Mouse (Mus musculus) thymus, postnatal 36 days (tissue): ENCODE measurements around the gene Nxph1.

Experiments
- DNase-seq, 2 experiments: peaks; one replicate each; pipeline ENCODE4 v3.0.0; 2022; ENCODE audit warnings: mixed read lengths in 2 of 2

Nxph1 gene

DNA sequence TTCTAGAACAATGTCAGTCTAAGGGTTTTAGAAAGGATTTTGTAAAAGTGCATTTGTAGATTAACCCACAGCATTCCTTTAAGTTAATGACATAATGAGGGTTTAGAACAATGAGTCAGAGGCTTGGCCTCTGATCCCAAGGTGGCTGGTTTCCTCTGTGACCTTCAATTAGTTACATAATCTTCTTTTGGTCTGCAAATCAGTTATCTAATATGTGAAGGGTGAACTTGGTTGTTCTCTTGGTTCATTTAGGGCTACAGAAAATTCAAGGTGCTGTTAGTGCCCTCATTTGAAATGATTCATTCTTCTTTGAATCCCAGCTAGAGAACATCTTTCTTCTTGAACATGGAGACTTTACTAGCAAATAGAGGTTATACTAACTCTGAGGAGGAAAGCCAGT is 199.7 kb downstream of the Nxph1 start:
- no peak for DNase-seq

DNA sequence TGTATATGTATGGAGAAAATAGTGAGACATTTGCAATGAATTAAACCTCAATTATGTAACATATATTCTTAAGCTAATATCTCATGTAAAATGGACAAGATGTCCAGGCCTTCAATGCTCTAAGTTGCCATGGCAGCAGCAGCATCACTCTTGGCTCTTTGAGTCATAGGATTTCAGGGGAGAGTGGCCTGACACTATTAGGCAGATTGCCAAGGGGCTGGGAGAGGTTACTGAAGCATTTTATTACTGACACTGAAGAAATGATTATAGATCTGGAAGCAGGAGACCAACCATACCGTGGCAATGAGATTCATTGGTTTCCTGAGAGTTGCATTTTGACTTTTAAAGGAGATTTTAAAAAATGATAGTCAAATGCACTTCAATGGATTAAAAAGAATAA is 201.6 kb downstream of the Nxph1 start:
- DNase-seq = no peak

DNA sequence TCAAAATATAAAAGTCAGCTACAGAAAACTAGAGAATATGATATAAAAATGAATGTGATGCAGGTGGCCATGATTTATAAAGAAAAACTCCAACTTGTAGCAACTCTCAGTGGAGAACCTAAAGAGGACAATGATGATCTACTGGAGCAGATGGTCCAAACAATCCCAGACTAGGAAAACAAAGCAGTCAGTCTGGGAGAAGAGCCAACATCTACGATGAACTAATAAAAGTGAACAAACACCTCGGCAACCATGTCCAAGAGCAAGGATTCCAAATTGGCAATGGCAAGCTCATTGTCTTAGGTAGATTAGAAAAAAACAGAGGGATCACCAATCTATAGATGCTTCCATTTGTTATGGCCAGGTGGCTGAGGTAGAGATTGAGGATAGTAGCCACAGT is 211.0 kb downstream of the Nxph1 start:
- DNase-seq = no peak

DNA sequence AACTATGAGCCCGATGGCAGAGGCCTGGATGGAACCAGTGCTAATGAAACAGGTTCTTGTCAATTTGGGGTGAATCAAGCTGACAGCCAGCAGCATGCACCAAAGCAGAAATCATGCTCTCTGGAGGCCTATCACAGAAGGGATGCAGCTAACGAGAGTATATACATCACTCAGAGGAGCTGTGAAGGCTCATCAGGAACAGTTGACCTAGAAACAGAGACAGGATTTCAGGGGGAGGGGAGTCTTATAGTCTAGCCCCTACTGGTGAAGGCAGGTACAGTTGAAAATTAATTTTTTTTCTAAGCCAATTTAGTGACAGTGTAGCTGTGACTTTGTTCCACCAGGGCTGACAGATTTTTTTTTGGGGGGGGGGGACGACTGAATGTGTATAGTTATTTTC is 234.2 kb downstream of the Nxph1 start:
- DNase-seq = no peak

DNA sequence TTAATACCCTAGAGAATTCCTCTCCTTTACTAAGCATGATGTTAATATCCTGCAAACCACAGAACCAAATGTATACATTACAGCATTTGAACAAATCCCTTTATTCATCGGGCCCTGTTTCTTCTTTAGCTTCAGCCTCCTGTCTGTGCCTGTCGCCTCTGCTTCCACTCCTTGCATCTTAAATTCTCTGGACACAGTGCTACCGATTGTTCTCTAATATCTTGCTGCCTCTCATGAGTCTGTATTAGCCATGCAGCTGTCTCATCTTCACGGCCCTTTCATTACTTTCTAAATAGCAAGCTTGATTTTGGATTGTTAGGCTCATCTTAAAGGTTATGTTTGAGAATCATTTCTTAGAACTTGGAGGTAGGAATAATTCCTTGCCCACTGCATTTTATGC is 262.5 kb downstream of the Nxph1 start:
- no peak for DNase-seq

DNA sequence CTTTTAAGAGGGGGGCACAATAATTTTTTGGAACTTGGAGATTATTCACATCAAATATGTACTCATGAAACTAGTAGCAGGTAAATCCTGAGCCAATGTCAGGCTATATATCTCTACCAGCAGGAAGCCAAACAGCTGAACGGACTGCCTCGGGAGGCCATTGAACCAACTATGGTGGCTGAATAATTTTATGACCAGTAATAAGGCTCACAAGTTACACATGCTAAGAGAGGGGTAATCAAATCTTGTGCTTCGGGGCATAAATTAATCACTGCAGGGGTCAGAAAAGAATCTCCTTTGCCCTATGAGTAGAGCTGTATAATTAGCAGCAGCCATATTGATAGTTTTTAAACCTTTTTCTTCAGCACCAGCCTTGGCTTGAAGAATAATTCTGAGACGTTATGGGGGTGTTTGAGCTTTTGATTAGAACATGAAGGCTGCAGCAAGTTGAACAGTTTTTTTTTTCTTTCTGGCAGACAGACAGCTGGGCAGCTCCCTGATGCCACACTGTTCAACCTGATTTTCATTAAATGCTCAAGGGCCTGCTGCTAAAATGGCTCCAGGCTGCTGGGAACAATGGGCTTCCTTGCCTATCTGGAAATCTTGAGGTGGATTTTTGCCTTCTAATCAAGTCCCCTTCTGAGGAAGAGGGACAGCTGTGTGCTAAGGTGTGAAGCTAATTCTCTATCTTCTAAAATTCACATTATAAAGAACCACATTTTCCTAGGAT is 272.7 kb downstream of the Nxph1 start:
- no peak for DNase-seq

DNA sequence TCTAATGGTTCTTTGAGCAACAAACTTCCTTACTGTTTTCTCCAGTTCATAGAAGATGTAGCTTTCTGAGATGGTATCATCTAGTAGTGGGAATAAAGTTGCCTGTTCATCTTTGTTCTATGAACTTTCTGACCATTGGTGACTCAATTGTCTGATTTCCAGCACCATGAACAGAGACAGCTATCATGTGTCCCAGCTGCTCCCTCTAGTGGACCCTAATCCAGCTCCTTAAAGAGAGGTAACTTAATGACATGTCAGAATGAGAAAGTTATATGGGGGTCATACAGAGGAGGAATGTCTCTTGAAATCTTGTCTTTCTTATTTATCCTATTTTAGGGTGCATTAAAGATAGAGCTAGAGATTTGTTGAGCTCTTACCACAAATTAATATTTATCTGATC is 286.6 kb downstream of the Nxph1 start:
- no peak for DNase-seq

DNA sequence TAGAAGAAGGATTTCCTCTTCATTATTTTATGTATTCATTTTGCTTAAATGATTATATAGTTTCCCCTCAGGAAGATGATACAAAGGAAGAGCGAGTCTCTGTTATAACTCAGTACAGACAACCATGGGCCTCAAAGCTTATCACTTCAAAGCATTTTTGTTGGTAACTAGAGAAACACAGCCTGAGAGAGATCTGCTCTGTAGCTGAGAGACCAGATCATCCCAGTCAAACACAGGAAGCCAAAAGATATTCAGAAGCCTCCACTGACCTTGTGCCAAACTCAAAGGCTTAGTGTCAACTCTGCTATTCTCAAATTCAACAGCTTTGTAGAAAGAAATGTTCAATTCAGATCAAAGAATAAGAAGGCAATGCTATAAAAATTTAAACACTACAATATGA is 319.8 kb downstream of the Nxph1 start:
- no peak for DNase-seq
